Mouse (Mus musculus) heart, embryonic 16.5 days (tissue): ENCODE results near the gene Mroh3. TPM values are rescaled to one million over a fixed set of nuclear protein-coding genes. Genes with fewer than 3 reads are reported as not detected.

Experiments
- ATAC-seq: fragments of 200-750 bp; cut with Nextera tagmentation; replicated peaks from 2 replicates; pipeline ENCODE4 v1.8.0; 2017; ENCODE audit warnings: moderate number of reproducible peaks; ENCODE audit not compliant: insufficient read depth, low FRiP score; ENCODE audit errors: extremely low read depth
- H3K27ac ChIP-seq: fragments of 300-500 bp; sonication (generic); 2 replicates; pipeline ENCODE4 v1.5.1; 2014; ENCODE audit warnings: mild to moderate bottlenecking, low read length, control low read depth, moderate library complexity
- H3K27me3 ChIP-seq: fragments of 300-500 bp; sonication (generic); 2 replicates; pipeline ENCODE4 v1.6.1; 2014; ENCODE audit warnings: low read length, mixed read lengths; ENCODE audit not compliant: control insufficient read depth, insufficient read depth
- H3K36me3 ChIP-seq: fragments of 300-500 bp; sonication (generic); 2 replicates; pipeline ENCODE4 v1.6.1; 2014; ENCODE audit not compliant: control insufficient read depth, insufficient read depth
- H3K4me1 ChIP-seq: fragments of 300-500 bp; sonication (generic); 2 replicates; pipeline ENCODE4 v1.6.1; 2014; ENCODE audit warnings: low read length, mixed read lengths; ENCODE audit not compliant: control insufficient read depth, insufficient read depth
- H3K4me2 ChIP-seq: fragments of 300-500 bp; sonication (generic); 2 replicates; pipeline ENCODE4 v1.6.1; 2014; ENCODE audit warnings: low read depth, mild to moderate bottlenecking, control low read depth, low read length
- H3K4me3 ChIP-seq: fragments of 300-500 bp; sonication (generic); 2 replicates; pipeline ENCODE4 v1.5.1; 2014; ENCODE audit warnings: mild to moderate bottlenecking, control low read depth, low read length
- H3K9ac ChIP-seq: fragments of 300-500 bp; sonication (generic); 2 replicates; pipeline ENCODE4 v1.6.1; 2014; ENCODE audit warnings: low read length, control low read depth
- H3K9me3 ChIP-seq: fragments of 300-500 bp; sonication (generic); replicated peaks from 2 replicates; pipeline ENCODE4 v1.6.1; 2016; ENCODE audit warnings: low read length; ENCODE audit not compliant: control insufficient read depth
- WGBS: fragments of 180-500 bp; shearing (Covaris S2); extraction: QIAGEN DNeasy Blood & Tissue Kit; methylation state at CpG from one replicate; pipeline ENCODE4 v1.1.7; 2014; 5-methylcytosine and 5-hydroxymethylcytosine counted together
- polyA plus RNA-seq: library from polyadenylated mRNA; unstranded; fragments of >200 nt; fragmentation: Nextera tagmentation; extraction: Ambion mirVana; gene quantifications from 2 replicates; pipeline ENCODE4 v1.2.1, GENCODE M21; 2015

Mroh3 gene
- polyA plus RNA-seq: not detected in 2 replicates

DNA sequence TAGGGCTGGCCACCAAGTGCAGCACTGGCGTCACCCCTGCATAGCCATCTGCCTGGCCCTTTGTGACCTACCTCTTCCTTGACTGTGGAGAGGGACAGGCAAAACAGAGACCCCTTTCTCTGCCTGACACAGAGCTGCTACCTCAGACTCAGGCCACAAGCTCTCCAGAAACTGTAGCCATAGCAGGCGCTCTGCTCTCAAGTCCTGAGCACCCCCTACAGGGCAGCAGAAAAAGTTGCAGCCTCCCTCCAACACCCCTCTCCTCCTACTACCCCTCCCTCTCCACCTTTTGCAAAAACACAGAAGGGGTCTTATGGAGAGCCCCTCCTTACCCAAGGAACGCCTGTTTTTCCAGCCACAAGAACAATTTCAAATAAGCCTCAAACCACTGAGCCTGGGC lies at the start of gene Mroh3:
Gene Mroh3, minus strand, starts transcription at position 26 of the 400 bp plus-strand sequence.
- Histone ChIP-seq H3K9me3 (no peaks in the 10 kb centered on the region), H3K27ac (no peak within 1 kb of the TSS), H3K9ac (no peak within 1 kb of the TSS), H3K36me3 (no peaks in the 10 kb centered on the region), H3K4me1 (no peaks in the 10 kb centered on the region), H3K4me3 (no peak within 1 kb of the TSS), H3K27me3 (no peaks in the 10 kb centered on the region), H3K4me2 (no peak within 1 kb of the TSS)
- ATAC-seq: no peak
- WGBS: 28% methylated on average over 3 of the region's 3 CpGs

DNA sequence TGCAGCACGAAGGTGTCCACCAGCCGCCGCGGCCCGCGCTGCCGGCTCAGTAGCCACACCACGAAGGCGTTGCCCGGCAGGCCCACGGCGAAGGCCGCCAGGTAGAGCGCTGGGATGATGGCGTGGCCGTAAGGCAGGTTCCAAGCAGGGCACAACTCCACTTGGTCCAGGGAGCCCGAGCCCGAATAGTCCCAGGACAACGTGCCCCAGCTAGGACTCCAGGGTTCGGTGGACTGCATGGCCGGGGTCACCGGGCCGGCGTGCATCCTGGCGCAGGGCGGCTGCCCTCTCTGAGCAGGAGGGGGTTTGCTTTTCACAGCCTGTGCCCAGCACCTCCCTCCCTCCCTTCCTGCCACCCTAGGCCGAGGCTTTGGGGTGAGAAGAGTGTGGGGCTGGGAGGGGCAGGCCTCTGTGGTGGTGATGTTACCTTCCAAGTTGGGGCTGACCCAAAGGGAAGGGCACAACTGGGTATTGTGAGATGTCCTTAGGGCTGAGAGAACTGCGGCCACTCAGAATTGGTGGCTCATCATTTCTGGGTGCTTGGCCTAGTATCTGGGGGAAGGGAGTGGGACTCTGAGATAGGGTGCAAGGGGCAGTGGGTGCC lies 48.1 kb upstream of the Mroh3 start, which contains the start of gene Gpr25:
Gene Gpr25, minus strand, starts transcription at position 239 of the 604 bp plus-strand sequence.
- Histone ChIP-seq H3K9ac (peak within 1 kb of the TSS; percentile 57), H3K36me3 (no peaks in the 10 kb centered on the region), H3K27ac (no peak within 1 kb of the TSS; the same call in 1 of the 2 replicates), H3K27me3 (peaks cover 54% of the 10 kb centered on the region), H3K4me3 (peak within 1 kb of the TSS; percentile 67), H3K4me2 (peak within 1 kb of the TSS; percentile 84), H3K9me3 (no peaks in the 10 kb centered on the region), H3K4me1 (peaks cover 14% of the 10 kb centered on the region)
- ATAC-seq: no peak
- 9% methylated on average over 28 of the region's 28 CpGs for WGBS

GRCm38 (mm10) chr1:136259893-136260634 lies 47.4 kb upstream of the Mroh3 start:
- Histone ChIP-seq H3K4me1 (peaks cover 14% of the 10 kb centered on the region), H3K9me3 (no peaks in the 10 kb centered on the region), H3K27ac (no peak overlapping the region; the same call in 1 of the 2 replicates), H3K36me3 (no peaks in the 10 kb centered on the region), H3K27me3 (peaks cover 54% of the 10 kb centered on the region), H3K9ac (peak overlapping the region; percentile 57), H3K4me3 (peak overlapping the region; percentile 67), H3K4me2 (peak overlapping the region; percentile 84)
- WGBS: 1% methylated on average over 95 of the region's 95 CpGs
- peak; percentile 77 for ATAC-seq

GRCm38 (mm10) chr1:136259543-136259892 lies 46.9 kb upstream of the Mroh3 start:
- peak overlapping the region; percentile 57 for H3K9ac ChIP-seq
- no peak overlapping the region; the same call in 1 of the 2 replicates for H3K27ac ChIP-seq
- ATAC-seq: no peak
- H3K4me1 ChIP-seq: peaks cover 14% of the 10 kb centered on the region
- peak overlapping the region; percentile 84 for H3K4me2 ChIP-seq
- no peaks in the 10 kb centered on the region for H3K36me3 ChIP-seq
- peaks cover 54% of the 10 kb centered on the region for H3K27me3 ChIP-seq
- peak overlapping the region; percentile 67 for H3K4me3 ChIP-seq
- H3K9me3 ChIP-seq: no peaks in the 10 kb centered on the region
- WGBS: 4% methylated on average over 16 of the region's 16 CpGs

GRCm38 (mm10) chr1:136258495-136258894 lies 45.9 kb upstream of the Mroh3 start:
- Histone ChIP-seq H3K36me3 (no peaks in the 10 kb centered on the region), H3K4me1 (peaks cover 14% of the 10 kb centered on the region), H3K9ac (no peak overlapping the region), H3K4me2 (peak overlapping the region; percentile 17; the same call in 1 of the 2 replicates), H3K4me3 (no peak overlapping the region), H3K9me3 (no peaks in the 10 kb centered on the region), H3K27me3 (peaks cover 54% of the 10 kb centered on the region), H3K27ac (no peak overlapping the region)
- ATAC-seq: 0 out of 2 replicates have a peak, but pooled peaks have one; percentile 19
- 68% methylated on average over 9 of the region's 9 CpGs for WGBS

- ATAC-seq: no peak
- WGBS: 32% methylated on average over 8 of the region's 8 CpGs
- no peak overlapping the region for H3K27ac ChIP-seq
- H3K9ac ChIP-seq: no peak overlapping the region
- H3K4me3 ChIP-seq: no peak overlapping the region; the same call in 1 of the 2 replicates
- no peaks in the 10 kb centered on the region for H3K36me3 ChIP-seq
- peaks cover 11% of the 10 kb centered on the region for H3K4me1 ChIP-seq
- peaks cover 32% of the 10 kb centered on the region for H3K27me3 ChIP-seq
- H3K4me2 ChIP-seq: no peak overlapping the region
- H3K9me3 ChIP-seq: no peaks in the 10 kb centered on the region
These were observed 43.0 kb upstream of the Mroh3 start for GRCm38 (mm10) chr1:136255657-136256056.

DNA sequence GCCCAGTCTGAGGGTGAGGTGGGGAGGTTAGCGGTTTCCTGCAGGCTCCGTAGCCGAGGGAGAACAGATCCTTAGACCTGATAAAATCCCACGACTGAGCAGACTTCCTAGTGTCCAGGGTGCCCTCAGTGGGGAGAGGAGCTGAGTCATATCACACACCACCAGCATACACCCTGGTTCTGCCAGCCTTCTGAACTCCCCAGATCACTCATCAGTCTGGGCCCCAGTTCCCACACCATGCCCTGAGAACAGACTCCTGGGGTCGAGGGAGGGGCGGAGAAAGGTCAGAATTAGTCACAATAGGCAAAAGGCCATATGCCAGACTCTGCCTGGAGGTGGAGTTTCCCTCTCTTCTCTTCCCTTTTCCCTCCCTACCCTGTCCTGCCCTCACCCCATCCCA lies 42.5 kb upstream of the Mroh3 start:
- 33% methylated on average over 6 of the region's 6 CpGs for WGBS
- ATAC-seq: no peak
- Histone ChIP-seq H3K27ac (no peak overlapping the region), H3K4me2 (no peak overlapping the region), H3K4me1 (peaks cover 9% of the 10 kb centered on the region), H3K36me3 (no peaks in the 10 kb centered on the region), H3K4me3 (peak overlapping the region; percentile 19), H3K9me3 (no peaks in the 10 kb centered on the region), H3K9ac (no peak overlapping the region), H3K27me3 (peaks cover 32% of the 10 kb centered on the region)

DNA sequence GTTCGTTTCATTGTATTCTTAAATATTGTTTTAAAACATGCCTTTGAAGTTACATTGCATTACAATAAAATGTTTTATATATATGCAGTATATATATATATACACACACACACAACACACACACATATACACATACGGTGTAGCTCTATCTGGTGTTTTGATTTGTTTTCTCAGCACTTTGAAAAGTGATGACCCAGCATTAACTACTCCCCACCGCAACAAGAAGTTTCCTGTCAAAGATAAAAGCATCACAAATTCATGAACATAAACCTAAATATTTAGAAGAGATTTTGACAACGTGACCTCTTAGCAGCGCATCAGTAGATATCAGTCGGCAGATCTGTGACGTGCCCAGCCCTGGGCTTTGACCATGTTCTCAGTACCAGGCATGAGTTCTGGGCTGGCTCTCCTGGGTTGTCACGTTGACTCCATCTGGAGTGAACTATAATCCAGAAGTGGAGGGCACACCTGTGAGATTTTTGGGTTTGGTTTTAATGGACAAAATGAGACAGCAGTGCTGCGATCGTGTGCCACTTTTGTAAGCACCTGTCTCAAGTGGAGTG lies 42.0 kb upstream of the Mroh3 start:
- Histone ChIP-seq H3K4me1 (peaks cover 6% of the 10 kb centered on the region), H3K27ac (no peak overlapping the region), H3K4me3 (peak overlapping the region; percentile 15; the same call in 1 of the 2 replicates), H3K9ac (no peak overlapping the region), H3K4me2 (peak overlapping the region; percentile 25), H3K9me3 (no peaks in the 10 kb centered on the region), H3K36me3 (no peaks in the 10 kb centered on the region), H3K27me3 (peaks cover 26% of the 10 kb centered on the region)
- 77% methylated on average over 10 of the region's 10 CpGs for WGBS
- ATAC-seq: no peak

- no peak overlapping the region for H3K4me2 ChIP-seq
- no peak overlapping the region for H3K4me3 ChIP-seq
These were observed 40.8 kb upstream of the Mroh3 start for GRCm38 (mm10) chr1:136253472-136253871.

More at GRCm38 (mm10) chr1:136253472-136253871, 40.8 kb upstream of the Mroh3 start:
- H3K4me1 ChIP-seq: peaks cover 4% of the 10 kb centered on the region; the same call in 1 of the 2 replicates
- H3K27me3 ChIP-seq: peaks cover 15% of the 10 kb centered on the region
- whole genome bisulfite sequencing: 16% methylated on average over 2 of the region's 2 CpGs
- no peaks in the 10 kb centered on the region for H3K9me3 ChIP-seq
- no peak overlapping the region for H3K9ac ChIP-seq
- H3K36me3 ChIP-seq: no peaks in the 10 kb centered on the region
- ATAC-seq: peak; percentile 45
- 0 out of 2 replicates have a peak overlapping the region, but pooled peaks have one; percentile 37 for H3K27ac ChIP-seq
